Mouse (Mus musculus) mature B cell (primary cell): Measurements from ENCODE around the gene Rtn2.

ENCODE experiments used
- in situ Hi-C: fragments of 300-500 bp; cut with MboI; formaldehyde crosslinking; loops from 2 replicates; pipeline ENCODE4 v1.14.3; 2019

The Rtn2 gene

GRCm38 (mm10) chr7:19268993-19269681 lies 13.3 kb upstream of the Rtn2 start:
- in situ Hi-C loops, result no loop called here

- in situ Hi-C loops, result loop anchor here (10.0 kb wide), 1 partner anchor 105 kb away; the partner anchor contains the start of gene Gipr
Observed at GRCm38 (mm10) chr7:19269721-19270441, 12.5 kb upstream of the Rtn2 start.

DNA sequence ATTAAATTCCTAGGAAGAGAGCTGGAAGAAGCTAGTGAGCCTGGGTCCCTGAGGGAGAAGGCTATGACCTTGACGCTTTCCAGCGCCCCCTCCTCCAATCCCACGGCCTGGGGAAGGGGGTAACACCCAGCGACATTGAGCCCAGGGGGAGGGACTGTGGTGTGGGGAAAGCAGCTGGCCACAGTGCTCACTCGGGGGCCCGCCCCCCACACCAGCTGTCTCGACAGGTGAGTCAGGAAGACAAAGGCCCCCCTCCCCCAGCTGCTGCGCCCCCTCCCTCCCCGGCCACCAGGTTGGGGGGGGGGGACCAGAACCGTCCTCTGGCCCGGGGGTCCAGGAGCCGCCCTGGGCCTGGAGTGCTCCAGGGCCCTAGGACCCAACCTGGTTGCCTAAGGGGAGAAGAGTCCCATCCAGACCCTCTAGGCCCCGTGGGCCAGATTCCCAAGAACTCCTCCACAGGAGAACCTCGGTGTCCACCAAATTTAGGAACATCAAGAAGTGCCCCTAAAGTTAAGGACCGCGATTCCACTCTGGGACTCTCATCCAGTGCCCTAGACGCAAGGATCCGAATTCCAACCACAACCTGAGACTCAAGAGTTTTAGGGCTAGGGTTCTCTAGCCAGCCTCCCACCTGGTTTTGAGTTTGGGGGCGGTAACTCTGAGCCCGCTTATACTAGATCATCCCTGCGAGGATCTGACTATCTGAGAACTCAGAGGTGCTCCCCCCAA lies 11.8 kb upstream of the Rtn2 start:
- in situ Hi-C loops, result loop anchor here (10.0 kb wide), 1 partner anchor 106 kb away; the partner anchor contains the start of gene Gipr

DNA sequence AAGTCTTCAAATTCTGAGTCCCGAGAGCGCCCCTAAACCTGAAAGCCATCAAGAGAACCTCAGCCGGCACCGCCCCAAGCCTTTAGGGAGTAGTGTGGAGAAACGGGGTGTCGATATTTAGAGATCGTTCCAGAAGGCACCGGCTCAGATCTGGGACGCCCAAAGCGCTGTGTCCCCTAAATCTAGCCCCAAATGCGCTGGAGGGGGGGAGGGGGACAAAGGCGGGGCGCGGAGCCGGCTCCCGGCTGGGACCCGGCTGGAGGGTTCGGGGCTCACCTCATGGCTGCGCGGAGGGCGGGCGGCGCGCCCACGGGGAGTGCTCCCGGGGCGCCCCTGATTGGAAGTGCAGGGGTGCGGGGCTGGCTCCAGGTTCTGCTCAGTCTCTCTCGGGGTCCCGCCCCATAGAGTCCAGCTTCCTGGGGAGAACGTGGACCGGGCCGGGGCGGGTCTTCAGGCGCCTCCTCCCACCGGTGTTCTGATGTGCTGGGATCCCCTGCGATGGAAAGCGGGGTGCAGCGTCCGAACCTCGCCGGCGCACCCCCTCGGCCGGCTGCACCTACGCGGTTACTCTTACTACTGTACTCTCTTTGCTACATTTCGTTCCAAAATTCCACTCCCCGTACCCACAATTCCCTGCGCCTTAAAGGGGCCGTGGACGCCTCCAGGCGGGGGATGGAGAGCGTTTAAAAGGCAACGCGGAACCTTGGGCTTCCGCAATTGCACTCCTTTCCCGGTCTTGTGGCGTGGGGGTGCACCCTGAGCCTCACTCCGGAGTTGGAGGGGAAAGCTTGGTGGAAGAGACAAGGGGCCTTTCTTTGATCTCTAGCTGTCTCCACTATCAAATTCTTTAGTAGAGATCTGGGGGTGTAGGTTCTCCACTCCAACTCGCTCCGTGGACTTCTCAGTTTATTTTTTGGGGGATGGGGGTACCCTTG lies 10.9 kb upstream of the Rtn2 start, which contains the start of gene Vasp:
Vasp (minus strand) TSS at position 580 of the 935 bp plus-strand sequence.
- in situ Hi-C loops, result loop anchor here (10.0 kb wide), 1 partner anchor 107 kb away; the partner anchor contains the start of gene Gipr

- in situ Hi-C loops, result loop anchor here (10.0 kb wide), 1 partner anchor 107 kb away; the partner anchor contains the start of gene Gipr
Observed at GRCm38 (mm10) chr7:19272173-19272764, 10.2 kb upstream of the Rtn2 start.

DNA sequence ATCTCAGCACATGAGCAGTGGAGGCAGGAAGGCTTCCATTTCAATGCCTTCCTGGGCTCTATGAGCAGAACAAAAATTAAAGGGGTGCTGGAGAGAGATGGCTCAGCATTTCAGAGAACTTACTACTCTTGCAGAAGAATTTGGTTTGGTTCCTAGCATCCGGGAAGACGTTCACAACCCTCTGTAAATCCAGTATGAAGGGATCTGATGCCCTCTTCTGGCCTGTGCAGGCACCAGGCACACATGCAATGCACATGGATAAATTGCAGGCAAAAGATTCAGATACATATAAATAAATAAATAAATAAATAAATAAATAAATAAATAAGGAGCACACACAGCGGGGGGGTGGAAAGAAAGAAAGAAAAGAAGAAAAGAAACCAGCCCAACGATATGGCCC lies 6.2 kb upstream of the Rtn2 start:
- in situ Hi-C loops, result loop anchor here (10.0 kb wide), 1 partner anchor 111 kb away; the partner anchor contains the start of gene Gipr

DNA sequence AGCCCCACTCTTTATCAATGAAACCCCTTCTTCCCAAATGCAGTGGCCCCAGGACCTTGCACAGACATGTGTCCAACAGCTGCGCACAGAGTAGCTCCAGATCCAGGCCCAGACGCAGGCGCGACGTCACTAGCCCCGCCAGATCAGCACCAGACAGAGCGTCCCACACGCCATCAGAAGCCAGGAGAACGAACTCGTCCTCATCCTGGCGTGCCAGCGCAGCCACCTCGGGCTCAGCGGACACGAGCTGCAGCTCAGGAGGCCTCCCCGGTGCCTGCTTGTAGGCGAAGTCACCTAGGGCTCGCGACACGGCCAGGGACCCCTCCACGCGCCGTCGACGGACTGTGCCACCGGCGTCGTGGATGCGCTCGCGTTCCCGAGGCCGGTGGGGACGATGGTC lies 3.4 kb upstream of the Rtn2 start:
- in situ Hi-C loops, result loop anchor here (10.0 kb wide), 1 partner anchor 114 kb away; the partner anchor contains the start of gene Gipr

DNA sequence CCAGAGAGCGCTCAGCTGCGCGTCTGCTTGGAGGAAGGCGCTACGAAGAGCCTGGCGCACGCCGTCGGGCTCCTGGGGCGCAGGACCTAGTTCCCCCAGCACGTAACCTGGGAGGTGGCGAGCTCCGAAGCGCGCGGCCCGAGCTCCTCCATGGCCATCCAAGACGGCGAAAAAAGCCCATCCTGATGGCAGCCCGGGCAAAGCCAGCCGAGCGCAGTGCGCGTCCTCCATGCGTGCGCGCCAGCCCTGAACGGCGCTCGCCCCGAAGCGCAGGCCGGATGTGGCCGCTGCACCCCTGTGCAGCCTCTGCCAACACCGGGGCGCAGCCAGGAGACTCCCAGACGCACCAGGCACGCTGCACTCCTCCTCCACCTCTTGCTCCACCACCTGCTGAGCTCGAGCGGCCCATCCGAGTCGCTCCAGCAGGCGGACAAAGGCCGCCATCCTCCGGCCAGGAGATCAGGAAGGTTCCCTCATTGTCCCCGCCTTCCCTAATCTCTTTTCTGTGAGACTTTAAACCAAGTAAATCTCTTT lies 2.8 kb upstream of the Rtn2 start, which contains the start of gene Ppm1n:
Ppm1n (minus strand) TSS at position 484 of the 534 bp plus-strand sequence.
- in situ Hi-C loops, result loop anchor here (5.0 to 10.0 kb wide), 2 partner anchors 47 to 115 kb away; partner anchors contain the start of gene Gipr

DNA sequence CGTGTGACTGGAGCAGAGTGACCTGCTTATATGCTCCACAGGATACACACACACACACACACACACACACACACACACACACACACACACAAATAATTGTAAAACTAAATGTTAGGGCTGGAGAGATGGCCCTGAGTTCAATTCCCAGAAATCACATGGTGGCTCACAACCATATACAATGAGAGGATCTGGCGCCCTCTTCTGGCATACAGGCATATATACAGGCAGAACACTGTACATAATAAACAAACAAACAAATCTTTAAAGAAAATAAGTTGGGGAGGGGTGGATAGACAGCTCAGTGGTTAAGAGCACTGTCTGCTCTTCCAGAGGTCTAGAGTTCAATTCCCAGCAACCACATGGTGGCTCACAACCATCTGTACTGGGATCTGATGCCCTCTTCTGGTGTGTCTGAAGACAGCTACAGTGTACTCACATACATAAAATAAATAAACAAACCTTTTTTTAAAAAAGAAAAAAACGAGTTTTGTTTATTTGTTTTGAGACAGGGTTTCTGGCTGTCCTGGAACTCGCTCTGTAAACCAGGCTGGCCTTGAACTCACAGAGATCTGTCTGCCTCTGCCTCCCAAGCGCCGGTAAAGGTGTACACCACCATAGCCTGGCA lies 632 bp upstream of the Rtn2 start:
- in situ Hi-C loops, result loop anchor here (5.0 kb wide), 1 partner anchor 49 kb away; no protein-coding TSS in a partner anchor

DNA sequence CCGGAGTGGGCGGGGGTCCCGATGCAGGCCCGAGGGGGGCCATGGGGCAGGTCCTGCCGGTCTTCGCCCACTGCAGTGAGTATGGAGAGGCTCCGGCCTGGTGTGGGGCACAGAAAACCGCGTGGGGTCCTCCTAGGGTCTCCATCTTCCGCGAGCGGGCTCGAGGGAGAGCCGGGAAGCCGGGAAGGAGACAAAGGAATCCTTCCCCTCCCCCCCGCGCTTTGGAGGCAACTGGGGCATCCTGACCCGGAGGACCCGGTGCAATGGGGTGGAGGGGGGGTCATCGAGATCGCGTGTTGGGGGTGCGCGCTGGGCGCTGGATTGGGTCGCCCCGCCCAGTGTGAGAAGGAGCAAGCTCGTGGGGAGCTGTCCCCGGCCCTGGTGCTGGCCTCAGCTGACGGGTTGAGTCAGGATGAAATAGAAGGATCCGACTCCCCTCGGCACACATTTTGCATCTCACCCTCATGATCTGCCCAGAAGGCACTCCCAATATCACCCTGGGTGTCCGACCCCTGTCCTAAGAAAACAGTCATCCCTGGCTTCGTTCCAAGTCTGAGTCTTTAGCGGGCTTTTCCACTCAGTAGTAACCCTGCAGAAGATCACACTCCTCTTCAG lies 474 bp downstream of the Rtn2 start:
- in situ Hi-C loops, result loop anchor here (5.0 kb wide), 1 partner anchor 51 kb away; no protein-coding TSS in a partner anchor

- in situ Hi-C loops, result loop anchor here (5.0 kb wide), 1 partner anchor 51 kb away; no protein-coding TSS in a partner anchor
Observed at GRCm38 (mm10) chr7:19283406-19283804, 981 bp downstream of the Rtn2 start.

DNA sequence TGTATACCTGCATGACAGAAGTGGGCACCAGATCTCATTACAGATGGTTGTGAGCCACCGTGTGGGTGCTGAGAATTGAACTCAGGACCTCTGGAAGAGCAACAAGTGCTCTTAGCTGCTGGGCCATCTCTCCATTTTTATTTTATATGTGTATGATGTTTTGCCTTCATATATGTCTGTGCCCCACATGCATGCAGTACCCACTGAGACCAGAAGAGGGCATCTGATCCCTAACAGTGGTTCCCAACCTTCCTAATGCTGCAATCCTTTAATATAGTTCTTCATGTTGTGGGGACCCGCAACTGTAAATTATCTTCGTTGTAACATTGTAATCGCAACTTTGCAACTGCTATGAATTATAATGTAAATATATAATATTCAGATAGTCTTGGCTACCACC lies 2.3 kb downstream of the Rtn2 start:
- in situ Hi-C loops, result loop anchor here (5.0 kb wide), 1 partner anchor 52 kb away; no protein-coding TSS in a partner anchor

DNA sequence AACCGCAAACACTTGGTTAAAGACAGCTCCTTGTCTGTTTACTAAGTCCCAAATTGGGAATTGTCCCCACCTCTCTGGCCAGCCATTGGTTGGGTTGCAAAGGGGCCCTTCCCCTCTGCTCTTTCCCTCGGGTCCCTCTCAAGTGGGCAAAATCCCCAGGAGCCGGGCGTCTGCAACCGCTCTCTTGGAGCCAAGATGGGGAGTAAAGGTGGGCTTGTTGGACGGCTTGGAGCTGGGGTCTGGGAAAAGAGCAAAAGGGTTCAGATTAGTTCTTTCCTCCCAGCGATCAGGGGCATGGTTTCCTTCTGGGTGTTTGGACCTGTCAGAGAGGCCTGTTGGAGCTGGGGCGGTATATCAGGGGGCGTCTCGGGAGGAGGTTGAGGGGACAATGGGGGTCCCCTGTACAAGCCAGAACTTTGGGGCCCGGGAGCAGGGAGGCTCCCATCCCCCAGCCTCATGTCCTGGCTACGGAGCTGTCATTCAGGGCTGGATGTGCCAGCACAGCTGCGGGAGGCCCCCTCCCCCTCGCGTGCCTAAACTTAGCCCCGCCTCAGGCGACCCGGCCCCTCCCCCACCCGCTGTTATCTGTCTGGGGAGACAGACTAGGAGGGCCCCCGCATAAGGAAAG lies 8.7 kb downstream of the Rtn2 start:
- in situ Hi-C loops, result no loop called here

- in situ Hi-C loops, result no loop called here
Observed at GRCm38 (mm10) chr7:19295503-19296185, 13.2 kb downstream of the Rtn2 start.

GRCm38 (mm10) chr7:19297034-19297433 lies 14.6 kb downstream of the Rtn2 start:
- in situ Hi-C loops, result no loop called here

DNA sequence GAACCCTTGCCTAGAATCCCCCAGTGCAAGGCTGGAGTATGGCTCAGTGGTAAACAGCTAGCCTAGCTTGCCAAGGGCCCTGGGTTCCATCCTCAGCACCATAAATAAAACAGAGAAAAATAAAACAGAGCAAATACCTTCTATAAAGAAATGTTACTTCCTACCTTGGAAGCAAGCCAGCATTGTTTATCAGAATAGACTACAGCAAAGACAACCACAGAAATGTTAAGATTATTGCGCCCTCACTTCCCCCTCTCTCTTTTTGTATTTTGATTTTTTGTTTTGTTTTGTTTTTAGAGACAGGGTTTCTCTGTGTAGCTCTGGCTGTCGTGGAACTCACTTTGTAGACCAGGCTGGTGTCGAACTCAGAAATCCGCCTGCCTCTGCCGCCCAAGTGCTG lies 15.4 kb downstream of the Rtn2 start:
- in situ Hi-C loops, result no loop called here

DNA sequence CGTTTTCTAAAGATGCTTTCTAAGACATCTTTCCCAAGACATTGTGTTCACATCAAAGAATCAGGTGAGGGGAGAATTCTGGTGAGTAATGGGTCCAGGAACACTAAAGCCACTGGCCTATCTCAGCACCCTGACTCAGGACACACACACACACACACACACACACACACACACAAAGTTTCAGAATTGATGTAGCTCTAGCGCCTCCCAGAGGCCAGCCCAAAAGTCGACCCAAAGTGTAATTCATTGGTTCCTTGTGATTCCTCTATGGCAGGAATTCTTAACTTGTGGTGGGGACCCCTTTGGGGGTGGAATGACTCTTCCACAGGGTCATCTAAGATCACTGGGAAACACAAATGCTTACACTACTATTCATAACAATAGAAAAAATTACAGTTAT lies 16.8 kb downstream of the Rtn2 start:
- in situ Hi-C loops, result no loop called here
